Mouse (Mus musculus): ENCODE measurements around the gene Pml.

Gene Pml

GRCm38 (mm10) chr9:58232374-58232773, 17.2 kb downstream of the Pml start:
- DNase-seq: no peak

- no peak for DNase-seq
These were observed 17.8 kb downstream of the Pml start for GRCm38 (mm10) chr9:58231746-58232145.

- DNase-seq: no peak
These were observed 20.7 kb downstream of the Pml start for GRCm38 (mm10) chr9:58228777-58229466.

GRCm38 (mm10) chr9:58225915-58226913, 23.4 kb downstream of the Pml start:
- no peak for DNase-seq

GRCm38 (mm10) chr9:58224356-58224755, 25.2 kb downstream of the Pml start:
- no peak for DNase-seq

- peak; percentile 29 for DNase-seq
These were observed 29.2 kb downstream of the Pml start for GRCm38 (mm10) chr9:58220218-58220903.

GRCm38 (mm10) chr9:58218539-58218938, 31.0 kb downstream of the Pml start:
- no peak for DNase-seq

GRCm38 (mm10) chr9:58216402-58216801, 33.2 kb downstream of the Pml start:
- DNase-seq: peak; percentile 53

- no peak for DNase-seq
These were observed 34.9 kb downstream of the Pml start for GRCm38 (mm10) chr9:58214519-58215180.

- no peak for DNase-seq
These were observed 35.7 kb downstream of the Pml start for GRCm38 (mm10) chr9:58213865-58214264.

GRCm38 (mm10) chr9:58213377-58213776, 36.2 kb downstream of the Pml start:
- DNase-seq: no peak

GRCm38 (mm10) chr9:58210304-58210627, 39.3 kb downstream of the Pml start:
- no peak for DNase-seq

- DNase-seq: no peak
These were observed 39.9 kb downstream of the Pml start for GRCm38 (mm10) chr9:58209462-58210303.

- no peak for DNase-seq
These were observed 43.6 kb downstream of the Pml start for GRCm38 (mm10) chr9:58206013-58206412.

GRCm38 (mm10) chr9:58204448-58205000, 45.1 kb downstream of the Pml start:
- peak; percentile 91 for DNase-seq

GRCm38 (mm10) chr9:58203516-58204447, 45.8 kb downstream of the Pml start, which contains the start of the genes Islr and Islr2:
TSS of gene Islr (minus strand) at chr9:58204306.
TSS of gene Islr2 (minus strand) at chr9:58204319.
- peak; percentile 68 for DNase-seq

- DNase-seq: no peak
These were observed 46.7 kb downstream of the Pml start for GRCm38 (mm10) chr9:58202676-58203453.

- DNase-seq: peak; percentile 57
These were observed 47.6 kb downstream of the Pml start for GRCm38 (mm10) chr9:58201861-58202549.
